Mouse (Mus musculus) lung, adult 18-20 months (tissue): ENCODE data around the gene Bmp7.

Experiments used
- DNase-seq, 2 experiments: peaks; one replicate each; pipeline ENCODE4 v3.0.0; 2022; ENCODE audit warnings: mixed read lengths in 2 of 2

Gene Bmp7

GRCm38 (mm10) chr2:172940799-172941163 lies 660 bp upstream of the Bmp7 start:
- no peak for DNase-seq

GRCm38 (mm10) chr2:172939639-172940002 lies 500 bp downstream of the Bmp7 start:
- no peak for DNase-seq

- DNase-seq = no peak
Measured at GRCm38 (mm10) chr2:172938761-172939638, 1.1 kb downstream of the Bmp7 start.

- DNase-seq = no peak
Measured at GRCm38 (mm10) chr2:172937326-172938190, 2.6 kb downstream of the Bmp7 start.

GRCm38 (mm10) chr2:172936844-172937243 lies 3.3 kb downstream of the Bmp7 start:
- DNase-seq = no peak

GRCm38 (mm10) chr2:172935776-172936562 lies 4.2 kb downstream of the Bmp7 start:
- DNase-seq = no peak

GRCm38 (mm10) chr2:172934891-172935740 lies 5.0 kb downstream of the Bmp7 start:
- DNase-seq = no peak

GRCm38 (mm10) chr2:172934420-172934788 lies 5.7 kb downstream of the Bmp7 start:
- DNase-seq = no peak

GRCm38 (mm10) chr2:172933631-172934419 lies 6.3 kb downstream of the Bmp7 start:
- DNase-seq = peak in 1 of 2 experiments; percentile 37

GRCm38 (mm10) chr2:172931137-172931898 lies 8.8 kb downstream of the Bmp7 start:
- DNase-seq = no peak

- no peak for DNase-seq
Measured at GRCm38 (mm10) chr2:172929905-172930436, 10.2 kb downstream of the Bmp7 start.

GRCm38 (mm10) chr2:172927643-172928042 lies 12.5 kb downstream of the Bmp7 start:
- DNase-seq = no peak

GRCm38 (mm10) chr2:172926311-172926710 lies 13.8 kb downstream of the Bmp7 start:
- no peak for DNase-seq

- no peak for DNase-seq
Measured at GRCm38 (mm10) chr2:172924961-172925360, 15.2 kb downstream of the Bmp7 start.

GRCm38 (mm10) chr2:172923198-172923597 lies 16.9 kb downstream of the Bmp7 start:
- DNase-seq = no peak

- no peak for DNase-seq
Measured at GRCm38 (mm10) chr2:172922597-172922996, 17.5 kb downstream of the Bmp7 start.

GRCm38 (mm10) chr2:172914018-172914417 lies 26.1 kb downstream of the Bmp7 start:
- peak; percentile 11 to 33 for DNase-seq

- DNase-seq = no peak
Measured at GRCm38 (mm10) chr2:172911715-172912114, 28.4 kb downstream of the Bmp7 start.

- DNase-seq = no peak
Measured at GRCm38 (mm10) chr2:172911157-172911556, 29.0 kb downstream of the Bmp7 start.

GRCm38 (mm10) chr2:172909463-172909862 lies 30.7 kb downstream of the Bmp7 start:
- no peak for DNase-seq
